Mouse (Mus musculus) neural tube, embryonic 14.5 days (tissue): ENCODE measurements around the gene Agrp. TPM values are rescaled to one million over a fixed set of nuclear protein-coding genes. Genes with fewer than 3 reads are reported as not detected.
"Not testable (repeated sequence)": the region's sequence is repeated elsewhere in the genome, so short reads cannot be mapped to it uniquely, and the experiment has no call there.

Source experiments
- ATAC-seq: fragments of 200-750 bp; cut with Nextera tagmentation; 2 replicates; pipeline ENCODE4 v1.8.0; 2017; ENCODE audit warnings: low read depth, mild to moderate bottlenecking, moderate TSS enrichment, moderate library complexity
- H3K27ac ChIP-seq: fragments of 300-500 bp; sonication (generic); 2 replicates; pipeline ENCODE4 v1.5.1; 2014; ENCODE audit warnings: low read depth, mild to moderate bottlenecking, control low read depth, low read length, moderate library complexity, mixed read lengths
- H3K27me3 ChIP-seq: fragments of 300-500 bp; sonication (generic); 2 replicates; pipeline ENCODE4 v1.6.1; 2014; ENCODE audit warnings: low read length; ENCODE audit not compliant: control insufficient read depth, insufficient read depth
- H3K36me3 ChIP-seq: fragments of 300-500 bp; sonication (generic); 2 replicates; pipeline ENCODE4 v1.6.1; 2014; ENCODE audit warnings: low read length, mixed read lengths; ENCODE audit not compliant: control insufficient read depth, insufficient read depth
- H3K4me1 ChIP-seq: fragments of 300-500 bp; sonication (generic); 2 replicates; pipeline ENCODE4 v1.6.1; 2014; ENCODE audit warnings: low read length; ENCODE audit not compliant: control insufficient read depth, insufficient read depth
- H3K4me2 ChIP-seq: fragments of 300-500 bp; sonication (generic); 2 replicates; pipeline ENCODE4 v1.6.1; 2014; ENCODE audit warnings: mild to moderate bottlenecking, low read depth, low read length, control low read depth
- H3K4me3 ChIP-seq: fragments of 300-500 bp; sonication (generic); 2 replicates; pipeline ENCODE4 v1.5.1; 2014; ENCODE audit warnings: low read depth, low read length, control low read depth, mixed read lengths
- H3K9ac ChIP-seq: fragments of 300-500 bp; sonication (generic); replicated peaks from 2 replicates; pipeline ENCODE4 v1.6.1; 2014; ENCODE audit warnings: low read depth, mild to moderate bottlenecking, control low read depth, low read length, mixed read lengths
- H3K9me3 ChIP-seq: fragments of 300-500 bp; sonication (generic); 2 replicates; pipeline ENCODE4 v1.6.1; 2016; ENCODE audit warnings: low read length; ENCODE audit not compliant: control insufficient read depth
- WGBS: fragments of 180-500 bp; shearing (Covaris S2); extraction: QIAGEN DNeasy Blood & Tissue Kit; methylation state at CpG from one replicate; pipeline ENCODE4 v1.1.7; 2014; 5-methylcytosine and 5-hydroxymethylcytosine counted together
- polyA plus RNA-seq: library from polyadenylated mRNA; unstranded; fragments of >200 nt; fragmentation: Nextera tagmentation; extraction: Ambion mirVana; gene quantifications from 2 replicates; pipeline ENCODE4 v1.2.1, GENCODE M21; 2014

Gene Agrp
- polyA plus RNA-seq, 1 experiment from 2014 or later: 1.3 TPM

DNA sequence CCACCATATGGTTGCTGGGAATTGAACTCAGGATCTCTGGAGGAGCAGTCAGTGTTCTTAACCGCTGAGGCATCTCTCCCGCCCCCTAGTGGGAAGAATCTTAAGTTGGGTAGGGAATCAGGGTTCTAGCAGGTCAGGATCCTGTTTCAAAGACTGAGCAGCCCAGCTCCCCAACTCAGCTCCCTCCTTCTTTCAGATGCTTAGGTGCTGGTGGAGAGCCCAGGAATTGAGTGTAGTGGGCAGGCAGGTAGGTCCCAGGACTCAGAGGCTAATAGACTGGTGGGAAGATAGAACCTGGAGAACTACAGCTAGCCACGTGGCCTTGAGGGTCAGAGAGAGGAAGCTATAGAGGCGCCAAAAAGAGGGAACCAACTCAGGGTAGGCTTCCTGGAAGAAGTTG, 29.5 kb downstream of the Agrp start:
- H3K9ac ChIP-seq: no peak overlapping the region
- H3K36me3 ChIP-seq: no peaks in the 10 kb centered on the region
- H3K4me2 ChIP-seq: 0 out of 2 replicates have a peak overlapping the region, but pooled peaks have one; percentile 96
- peaks cover 2% of the 10 kb centered on the region; the same call in 1 of the 2 replicates for H3K27me3 ChIP-seq
- peaks cover 16% of the 10 kb centered on the region for H3K4me1 ChIP-seq
- no peak overlapping the region for H3K4me3 ChIP-seq
- H3K27ac ChIP-seq: no peak overlapping the region
- 23% methylated on average over 4 of the region's 4 CpGs for WGBS
- H3K9me3 ChIP-seq: no peaks in the 10 kb centered on the region
- ATAC-seq: no peak

DNA sequence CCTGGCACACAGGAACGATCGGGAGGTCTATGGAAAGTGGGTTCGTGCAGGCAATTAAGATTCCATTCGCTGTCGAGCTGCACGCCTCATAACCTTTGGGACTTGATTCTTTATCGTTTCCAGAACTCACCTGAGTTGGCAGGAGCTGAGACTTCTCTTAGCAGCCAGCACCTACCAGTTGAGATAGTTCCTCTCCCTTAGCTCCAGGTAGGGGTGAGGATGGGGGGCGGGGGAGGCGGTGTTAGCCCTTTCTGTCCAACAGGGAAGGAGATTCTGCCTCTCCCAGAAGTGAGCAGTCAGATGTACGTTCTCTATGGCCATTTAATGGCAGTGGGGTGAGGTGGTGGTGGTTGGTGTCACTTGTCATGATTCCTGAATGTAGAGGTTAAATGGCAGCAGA, 30.1 kb downstream of the Agrp start:
- no peaks in the 10 kb centered on the region for H3K36me3 ChIP-seq
- WGBS: 4% methylated on average over 10 of the region's 10 CpGs
- no peak for ATAC-seq
- H3K27ac ChIP-seq: peak overlapping the region; percentile 88; the same call in 1 of the 2 replicates
- H3K9me3 ChIP-seq: no peaks in the 10 kb centered on the region
- peak overlapping the region; percentile 91 for H3K9ac ChIP-seq
- peak overlapping the region; percentile 85 for H3K4me3 ChIP-seq
- H3K27me3 ChIP-seq: no peaks in the 10 kb centered on the region
- H3K4me2 ChIP-seq: peak overlapping the region; percentile 96
- H3K4me1 ChIP-seq: peaks cover 16% of the 10 kb centered on the region

DNA sequence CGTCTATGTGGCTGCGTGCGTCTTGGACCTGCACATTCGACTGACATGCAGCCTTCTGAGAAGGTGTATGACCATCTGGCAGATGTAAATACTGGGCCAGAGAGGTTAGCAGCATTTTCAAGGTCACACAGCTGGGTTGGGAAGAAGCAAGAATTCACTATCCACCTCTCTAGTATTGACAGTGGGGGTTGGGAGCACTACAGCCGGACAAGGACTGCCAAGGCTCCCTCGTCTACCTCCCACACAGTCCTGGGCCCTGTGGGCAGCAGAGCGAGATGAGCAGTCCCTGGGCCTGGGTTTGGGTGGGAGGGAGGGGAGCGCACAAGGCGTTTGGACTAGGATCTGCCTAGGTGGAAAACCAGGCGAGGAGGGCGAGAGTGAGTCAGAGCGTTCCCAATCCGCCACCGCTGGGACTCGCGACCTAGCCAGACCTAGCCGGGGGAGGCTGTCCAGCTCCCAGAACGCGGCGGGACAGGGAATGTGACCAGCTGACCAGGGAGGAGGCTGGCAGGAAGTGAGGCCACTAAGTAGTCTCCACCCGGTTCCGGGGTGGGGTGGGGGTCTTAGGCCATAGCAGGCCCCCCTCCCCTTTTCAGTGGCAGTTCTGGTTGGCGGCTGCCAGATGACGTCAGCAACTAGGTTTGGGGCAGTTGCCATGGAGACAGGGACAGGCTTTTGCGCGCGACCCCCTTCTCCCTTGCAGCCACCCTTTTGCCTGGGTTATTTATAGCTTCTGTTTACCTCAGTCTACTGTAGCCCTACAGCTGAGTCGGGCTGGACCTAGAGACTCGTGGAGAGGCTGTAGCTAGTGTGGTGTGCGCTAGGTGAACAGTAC, 30.8 kb downstream of the Agrp start:
- WGBS: under 1% methylated on average over 30 of the region's 30 CpGs
- Histone ChIP-seq H3K4me2 (peak overlapping the region; percentile 96), H3K27ac (peak overlapping the region; percentile 88), H3K4me3 (peak overlapping the region; percentile 85), H3K9ac (peak overlapping the region; percentile 91), H3K9me3 (no peaks in the 10 kb centered on the region), H3K4me1 (peaks cover 16% of the 10 kb centered on the region), H3K36me3 (no peaks in the 10 kb centered on the region), H3K27me3 (no peaks in the 10 kb centered on the region)
- peak; percentile 75 for ATAC-seq

DNA sequence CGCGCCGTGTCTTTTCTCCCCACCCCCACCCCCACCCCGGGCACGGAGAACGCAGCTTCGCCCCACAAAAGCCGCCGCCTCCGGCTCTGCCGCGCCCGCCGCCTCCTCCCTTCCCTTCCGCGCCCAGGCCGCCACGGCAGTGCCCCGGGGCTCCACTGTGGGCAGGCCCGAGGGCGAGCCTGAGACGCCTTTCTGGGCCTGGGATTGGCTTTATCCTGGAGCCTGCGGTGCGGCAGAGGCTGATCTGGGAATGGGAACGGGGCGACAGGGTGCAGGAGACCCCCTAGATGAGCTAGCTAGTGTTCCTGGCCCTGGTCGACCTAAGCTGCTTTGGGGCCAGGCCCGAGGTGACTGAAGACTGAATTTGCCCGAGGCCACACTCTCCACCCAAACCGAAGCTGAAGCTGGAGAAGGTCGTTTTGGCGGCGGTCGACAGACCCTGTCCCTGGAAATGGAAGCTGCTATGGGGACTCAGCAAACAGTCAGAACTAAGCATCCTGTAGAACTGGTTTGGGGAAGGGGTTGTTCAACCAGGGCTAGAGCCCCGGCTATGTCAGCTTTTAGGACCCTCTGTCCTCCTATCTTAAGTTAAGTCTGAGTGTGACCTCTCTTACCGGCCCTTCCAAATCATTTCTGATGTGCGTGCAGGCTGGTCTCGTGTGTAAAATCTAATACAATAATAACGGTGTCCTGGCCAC, 31.6 kb downstream of the Agrp start:
- Histone ChIP-seq H3K27ac (peak overlapping the region; percentile 88), H3K9ac (peak overlapping the region; percentile 91)
- ATAC-seq: peak; percentile 35

DNA sequence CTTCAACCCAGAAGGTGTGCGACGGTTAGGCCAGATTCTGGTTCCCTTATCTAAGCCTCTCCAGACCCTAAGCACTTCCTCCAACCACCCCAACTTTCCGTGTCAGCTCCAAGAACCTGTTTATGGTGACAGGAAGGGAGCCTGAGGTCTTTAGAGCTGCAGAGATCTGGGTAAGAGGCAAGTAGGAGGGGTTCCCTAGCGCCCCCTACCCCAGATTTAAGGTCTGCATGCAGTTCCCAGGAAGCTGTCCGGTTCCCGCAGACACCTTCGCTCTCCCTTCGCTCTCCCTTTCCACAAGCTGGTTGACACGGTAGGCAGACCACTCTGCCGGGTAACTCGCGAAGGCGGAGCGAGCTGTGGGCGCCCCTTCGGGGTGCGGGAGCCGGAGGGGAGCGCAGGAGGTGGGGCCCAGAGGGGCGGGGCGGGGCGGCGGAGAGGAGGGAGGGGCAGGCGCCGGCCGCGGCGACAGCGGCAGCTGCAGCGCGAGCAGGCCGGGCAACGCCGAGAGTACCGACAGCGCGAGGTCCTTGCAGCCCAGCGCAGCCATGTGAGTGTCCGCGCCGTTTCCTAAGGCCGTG, 32.3 kb downstream of the Agrp start, which contains the start of gene Ripor1:
Gene Ripor1, plus strand, starts transcription at position 452 of the 578 bp plus-strand sequence.
- peak; percentile 77 for ATAC-seq

More for the DNA sequence above, 31.6 kb downstream of the Agrp start:
- WGBS: 1% methylated on average over 34 of the region's 39 CpGs
- no peaks in the 10 kb centered on the region for H3K27me3 ChIP-seq
- peaks cover 16% of the 10 kb centered on the region for H3K4me1 ChIP-seq
- H3K4me2 ChIP-seq: peak overlapping the region; percentile 96
- H3K4me3 ChIP-seq: peak overlapping the region; percentile 85
- no peaks in the 10 kb centered on the region for H3K9me3 ChIP-seq
- H3K36me3 ChIP-seq: no peaks in the 10 kb centered on the region

DNA sequence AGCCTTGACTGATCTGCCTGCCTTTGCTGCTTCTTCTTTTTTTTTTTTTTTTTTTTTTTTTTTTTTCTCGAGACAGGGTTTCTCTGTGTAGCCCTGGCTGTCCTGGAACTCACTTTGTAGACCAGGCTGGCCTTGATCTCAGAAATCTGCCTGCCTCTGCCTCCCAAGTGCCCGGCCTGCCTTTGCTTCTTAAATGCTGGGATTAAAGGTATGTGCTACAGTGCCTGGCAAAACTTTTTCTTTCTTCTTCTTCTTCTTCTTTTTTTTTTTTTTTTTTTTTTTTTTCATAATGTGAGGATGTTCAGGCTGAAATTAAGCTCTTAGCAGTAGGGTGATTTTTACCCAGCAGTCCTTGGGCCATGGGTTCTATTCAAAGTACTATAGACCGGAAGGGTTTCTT, 34.7 kb downstream of the Agrp start:
- not testable (repeated sequence) for H3K9ac ChIP-seq, H3K27me3 ChIP-seq, ATAC-seq, H3K27ac ChIP-seq, H3K4me3 ChIP-seq, H3K4me2 ChIP-seq, H3K36me3 ChIP-seq, H3K9me3 ChIP-seq
- peaks cover 16% of the 10 kb centered on the region for H3K4me1 ChIP-seq
- 98% methylated on average over 2 of the region's 3 CpGs for WGBS

More for the DNA sequence above, 32.3 kb downstream of the Agrp start, which contains the start of gene Ripor1:
- Histone ChIP-seq H3K4me3 (peak within 1 kb of the TSS; percentile 85), H3K4me2 (peak within 1 kb of the TSS; percentile 96), H3K9ac (peak within 1 kb of the TSS; percentile 91), H3K4me1 (peaks cover 16% of the 10 kb centered on the region), H3K9me3 (no peaks in the 10 kb centered on the region), H3K27ac (peak within 1 kb of the TSS; percentile 88), H3K27me3 (no peaks in the 10 kb centered on the region), H3K36me3 (no peaks in the 10 kb centered on the region)
- WGBS: 0% methylated on average over 33 of the region's 42 CpGs

DNA sequence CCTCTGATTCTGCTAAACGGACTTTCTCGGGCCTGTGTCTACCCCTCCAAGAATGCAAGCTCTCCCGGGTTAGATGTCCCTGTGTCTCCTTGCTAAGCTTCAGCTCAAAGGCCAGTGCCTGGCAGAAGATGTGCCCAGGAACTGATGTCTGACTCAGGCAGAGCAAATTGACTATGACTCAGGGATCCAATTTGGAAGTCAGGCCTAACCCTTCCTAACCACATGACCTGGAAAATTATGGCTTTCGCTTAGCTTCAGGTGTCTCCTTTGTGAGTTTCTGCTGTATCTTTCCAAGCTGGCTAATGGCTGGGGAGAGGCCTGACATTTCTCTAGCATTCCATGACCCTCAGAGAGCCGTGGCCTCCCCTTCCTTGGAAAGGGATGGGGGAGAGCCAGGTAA, 35.9 kb downstream of the Agrp start:
- 76% methylated on average over 5 of the region's 5 CpGs for WGBS
- H3K27ac ChIP-seq: no peak overlapping the region
- H3K9ac ChIP-seq: no peak overlapping the region
- no peak overlapping the region for H3K4me3 ChIP-seq
- peaks cover 9% of the 10 kb centered on the region for H3K4me1 ChIP-seq
- H3K36me3 ChIP-seq: no peaks in the 10 kb centered on the region
- H3K27me3 ChIP-seq: no peaks in the 10 kb centered on the region
- no peak for ATAC-seq
- no peaks in the 10 kb centered on the region for H3K9me3 ChIP-seq
- H3K4me2 ChIP-seq: no peak overlapping the region

DNA sequence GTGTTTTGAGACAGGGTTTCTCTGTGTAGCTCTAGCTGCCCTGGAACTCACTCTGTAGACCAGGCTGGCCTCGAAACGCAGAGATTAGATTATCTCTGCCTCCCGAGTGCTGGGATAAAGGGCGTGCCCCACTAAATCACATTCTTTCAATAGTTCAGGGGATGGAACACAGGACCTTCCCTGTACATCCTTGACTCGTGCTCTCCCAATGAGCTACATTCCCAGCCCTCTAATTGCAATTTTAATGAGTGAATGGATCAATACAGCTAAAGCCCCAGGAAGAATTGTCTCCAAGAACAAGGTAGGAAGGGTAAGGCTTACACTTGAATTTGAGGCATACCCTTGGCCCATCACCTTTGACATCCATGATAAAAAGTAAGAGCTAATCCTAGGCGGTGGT, 38.4 kb downstream of the Agrp start:
- no peak overlapping the region for H3K9ac ChIP-seq
- no peak overlapping the region for H3K4me2 ChIP-seq
- no peak for ATAC-seq
- H3K9me3 ChIP-seq: no peaks in the 10 kb centered on the region
- no peaks in the 10 kb centered on the region for H3K36me3 ChIP-seq
- WGBS: 80% methylated on average over 6 of the region's 6 CpGs
- no peaks in the 10 kb centered on the region for H3K27me3 ChIP-seq
- H3K4me3 ChIP-seq: no peak overlapping the region
- H3K4me1 ChIP-seq: no peaks in the 10 kb centered on the region
- H3K27ac ChIP-seq: no peak overlapping the region
